Mouse (Mus musculus): ENCODE results near the gene Akap17b. TPM values are rescaled to one million over a fixed set of nuclear protein-coding genes. Genes with fewer than 3 reads are reported as not detected.
"Not testable (repeated sequence)": the region's sequence is repeated elsewhere in the genome, so short reads cannot be mapped to it uniquely, and the experiment has no call there.

Gene Akap17b
- polyA plus RNA-seq, 1 experiment = 0.32 TPM

DNA sequence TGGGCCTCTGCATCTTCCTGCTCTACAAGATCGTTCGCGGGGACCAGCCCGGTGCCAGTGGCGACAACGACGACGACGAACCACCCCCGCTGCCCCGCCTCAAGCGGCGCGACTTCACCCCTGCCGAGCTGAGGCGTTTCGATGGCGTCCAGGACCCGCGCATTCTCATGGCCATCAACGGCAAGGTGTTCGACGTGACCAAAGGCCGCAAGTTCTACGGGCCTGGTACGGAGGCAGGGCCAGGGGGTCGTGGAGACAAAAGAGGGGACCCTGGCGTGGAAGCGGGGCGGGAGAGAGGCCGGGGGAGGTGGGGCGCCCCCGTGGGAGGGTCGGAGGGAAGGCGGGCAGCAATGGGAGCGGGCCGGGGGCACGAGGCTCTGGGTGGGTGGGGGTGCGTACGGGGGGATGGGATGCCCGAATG, 46.8 kb downstream of the Akap17b start:
- TF ChIP-seq USF1 (IDR thresholded peaks at IDR 0.05; ENCODE audit: low read depth) (no peak), TCF3 (IDR thresholded peaks at IDR 0.05; ENCODE audit: insufficient read length, low read depth) (no peak), E2F4 (IDR thresholded peaks at IDR 0.05; ENCODE audit: insufficient read depth) (no peak), SRF (IDR thresholded peaks at IDR 0.05; ENCODE audit: control insufficient read depth, insufficient read length, low read depth) (no peak)
- H3K79me2 ChIP-seq (ENCODE audit: control insufficient read depth, insufficient read depth) = no peaks in the 10 kb centered on the region
- H3K36me3 ChIP-seq (ENCODE audit: control insufficient read depth, insufficient read depth) = no peaks in the 10 kb centered on the region
- no peaks in the 10 kb centered on the region for H3K27me3 ChIP-seq (ENCODE audit: control insufficient read depth, insufficient read depth, insufficient read length)
- no peak overlapping the region for H3K4me2 ChIP-seq (ENCODE audit: low read depth)
- H3K4me3 ChIP-seq = peak overlapping the region; percentile 63
- H3ac ChIP-seq (ENCODE audit: control insufficient read depth, insufficient read length) = peak overlapping the region; percentile 17

DNA sequence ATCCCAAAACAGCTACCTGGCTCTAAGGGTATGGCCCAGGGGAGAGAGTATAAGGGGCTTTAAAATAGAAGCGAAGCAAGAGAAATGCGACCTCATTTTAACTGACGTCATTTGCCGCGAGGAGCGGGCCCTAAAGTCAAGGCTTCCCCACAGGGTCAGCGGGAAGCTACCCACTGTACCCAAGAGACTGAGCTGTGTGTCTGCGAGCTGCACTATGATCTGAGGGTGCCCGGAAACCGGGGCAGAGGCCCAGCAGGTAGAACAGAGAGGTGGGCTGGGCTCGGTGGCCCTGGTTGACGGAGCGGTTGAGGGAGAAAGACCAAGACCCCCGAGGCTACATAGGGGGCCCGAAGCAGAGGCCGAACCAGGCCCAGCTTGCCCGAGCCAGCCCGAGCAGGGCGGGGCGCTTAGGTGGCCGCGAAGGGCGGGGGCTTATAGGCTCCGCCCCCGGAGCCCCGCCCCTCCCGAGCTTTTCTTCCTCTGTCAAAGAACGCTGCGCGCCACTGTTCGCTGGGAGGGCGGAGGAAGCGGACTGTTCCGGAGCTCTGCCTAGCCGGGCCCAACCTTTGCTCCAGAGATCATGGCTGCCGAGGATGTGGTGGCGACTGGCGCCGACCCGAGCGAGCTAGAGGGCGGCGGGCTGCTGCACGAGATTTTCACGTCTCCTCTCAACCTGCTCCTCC, 47.3 kb downstream of the Akap17b start, which contains the start of gene Pgrmc1:
Gene Pgrmc1, plus strand, starts transcription at position 500 of the 683 bp plus-strand sequence.
- H3K27me3 ChIP-seq (ENCODE audit: control insufficient read depth, insufficient read depth, insufficient read length) = no peaks in the 10 kb centered on the region
- no peaks in the 10 kb centered on the region for H3K36me3 ChIP-seq (ENCODE audit: control insufficient read depth, insufficient read depth)
- peak within 1 kb of the TSS; percentile 67 for H3K4me2 ChIP-seq (ENCODE audit: low read depth)
- H3K79me2 ChIP-seq (ENCODE audit: control insufficient read depth, insufficient read depth) = no peaks in the 10 kb centered on the region
- H3K4me3 ChIP-seq = peak within 1 kb of the TSS; percentile 63
- peak within 1 kb of the TSS; percentile 17 for H3ac ChIP-seq (ENCODE audit: control insufficient read depth, insufficient read length)
- TF ChIP-seq CEBPB (IDR thresholded peaks at IDR 0.05; ENCODE audit: insufficient read depth, poor library complexity, severe bottlenecking) = no peak
- TF ChIP-seq POLR2A (IDR thresholded peaks at IDR 0.05; ENCODE audit: insufficient read length, low read depth) = peak; percentile 96
- TF ChIP-seq REST (IDR thresholded peaks at IDR 0.05; ENCODE audit: insufficient read depth, insufficient read length) = no peak
- no peak for TF ChIP-seq MAX (IDR thresholded peaks at IDR 0.05; ENCODE audit: low read depth)
- no peak for TF ChIP-seq MYOD1 (IDR thresholded peaks at IDR 0.05; ENCODE audit: control insufficient read depth in 1 of 3, insufficient read length in 2 of 3, low read depth in 2 of 3)
- TF ChIP-seq E2F4 (IDR thresholded peaks at IDR 0.05; ENCODE audit: insufficient read depth) = peak; percentile 13
- TF ChIP-seq POLR2AphosphoS2 (IDR thresholded peaks at IDR 0.05; ENCODE audit: insufficient read length, low read depth) = peak; percentile 93

DNA sequence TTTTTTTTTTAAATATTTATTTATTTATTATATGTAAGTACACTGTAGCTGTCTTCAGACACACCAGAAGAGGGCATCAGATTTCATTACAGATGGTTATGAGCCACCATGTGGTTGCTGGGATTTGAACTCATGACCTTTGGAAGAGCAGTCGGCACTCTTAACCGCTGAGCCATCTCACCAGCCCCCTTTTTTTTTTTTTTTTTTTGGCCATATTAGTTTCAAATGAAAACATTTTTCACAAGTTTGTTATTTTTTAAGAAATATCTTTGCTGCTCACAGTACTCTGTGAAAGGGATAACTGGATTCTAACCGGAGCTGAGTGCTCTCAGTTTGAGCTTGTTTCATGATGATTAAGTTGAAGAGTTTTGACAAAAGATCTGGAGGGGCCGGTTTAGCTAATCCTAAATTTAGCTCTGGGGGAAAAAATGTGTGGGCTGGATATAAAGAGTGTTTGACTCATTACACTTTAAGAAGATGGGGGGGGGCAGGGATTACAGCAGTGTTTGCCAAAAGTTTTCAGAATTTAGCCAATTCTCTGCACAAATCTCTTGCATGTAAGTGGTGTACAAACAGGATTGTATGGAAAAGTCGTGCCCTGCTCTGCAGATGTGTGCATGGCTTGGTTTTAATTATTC, 48.6 kb downstream of the Akap17b start:
- not testable (repeated sequence) for H3ac ChIP-seq (ENCODE audit: control insufficient read depth, insufficient read length); H3K4me2 ChIP-seq (ENCODE audit: low read depth)

DNA sequence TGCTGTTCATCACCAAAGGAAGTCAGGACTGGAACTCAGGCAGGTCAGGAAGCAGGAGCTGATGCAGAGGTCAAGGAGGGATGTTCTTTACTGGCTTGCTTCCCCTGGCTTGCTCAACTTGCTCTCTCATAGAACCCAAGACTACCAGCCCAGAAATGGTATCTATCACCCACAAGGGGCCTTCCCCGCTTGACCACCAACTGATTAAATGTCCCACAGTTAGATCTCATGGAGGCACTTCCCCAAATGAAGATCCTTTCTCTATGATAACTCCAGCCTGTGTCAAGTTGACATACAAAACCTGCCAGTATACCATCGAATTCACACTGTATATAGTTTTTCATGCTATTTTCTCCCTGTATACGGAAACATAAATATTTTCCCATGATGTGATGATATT, 49.9 kb downstream of the Akap17b start:
- no peak overlapping the region for H3ac ChIP-seq (ENCODE audit: control insufficient read depth, insufficient read length)
- H3K79me2 ChIP-seq (ENCODE audit: control insufficient read depth, insufficient read depth) = no peaks in the 10 kb centered on the region
- no peak overlapping the region for H3K4me2 ChIP-seq (ENCODE audit: low read depth)
- TF ChIP-seq MYOG (IDR thresholded peaks at IDR 0.05; ENCODE audit: control insufficient read depth in 1 of 3, insufficient read depth in 1 of 3, insufficient read length in 2 of 3, low read depth in 2 of 3) (no peak), POLR2A (IDR thresholded peaks at IDR 0.05; ENCODE audit: insufficient read length, low read depth) (no peak), TCF12 (IDR thresholded peaks at IDR 0.05; ENCODE audit: insufficient read depth, poor library complexity, severe bottlenecking) (no peak), MAX (IDR thresholded peaks at IDR 0.05; ENCODE audit: low read depth) (no peak), E2F4 (IDR thresholded peaks at IDR 0.05; ENCODE audit: insufficient read depth) (no peak), USF1 (IDR thresholded peaks at IDR 0.05; ENCODE audit: low read depth) (no peak), POLR2AphosphoS2 (IDR thresholded peaks at IDR 0.05; ENCODE audit: insufficient read length, low read depth) (no peak), SRF (IDR thresholded peaks at IDR 0.05; ENCODE audit: control insufficient read depth, insufficient read length, low read depth) (no peak), CEBPB (IDR thresholded peaks at IDR 0.05; ENCODE audit: insufficient read depth, poor library complexity, severe bottlenecking) (no peak)
- H3K27me3 ChIP-seq (ENCODE audit: control insufficient read depth, insufficient read depth, insufficient read length) = no peaks in the 10 kb centered on the region
- H3K4me3 ChIP-seq = no peak overlapping the region
- H3K36me3 ChIP-seq (ENCODE audit: control insufficient read depth, insufficient read depth) = no peaks in the 10 kb centered on the region

More for the DNA sequence above, 48.6 kb downstream of the Akap17b start:
- H3K36me3 ChIP-seq (ENCODE audit: control insufficient read depth, insufficient read depth); H3K27me3 ChIP-seq (ENCODE audit: control insufficient read depth, insufficient read depth, insufficient read length); H3K4me3 ChIP-seq; H3K79me2 ChIP-seq (ENCODE audit: control insufficient read depth, insufficient read depth): not testable (repeated sequence)

DNA sequence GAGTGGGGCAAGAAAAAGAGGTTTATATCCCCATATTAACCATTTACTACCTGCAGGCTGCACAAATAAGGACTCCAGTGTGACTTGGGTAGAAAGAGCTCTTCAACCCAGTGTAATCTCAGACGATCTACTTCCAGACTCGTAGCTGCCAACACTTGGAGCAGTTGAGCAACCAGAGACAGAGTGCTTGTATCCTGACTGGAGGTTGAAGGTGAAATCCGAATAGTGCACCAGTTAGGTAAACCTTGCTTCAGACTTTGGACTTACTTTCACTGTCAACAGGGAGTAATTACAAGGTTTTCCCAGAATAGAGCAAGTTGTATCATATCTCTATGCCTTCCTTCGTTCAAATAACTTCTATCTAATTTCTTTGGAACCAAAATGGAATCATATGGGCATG, 53.7 kb downstream of the Akap17b start:
- Histone ChIP-seq H3K4me3 (no peak overlapping the region), H3K27me3 (ENCODE audit: control insufficient read depth, insufficient read depth, insufficient read length) (no peaks in the 10 kb centered on the region), H3K36me3 (ENCODE audit: control insufficient read depth, insufficient read depth) (no peaks in the 10 kb centered on the region), H3K79me2 (ENCODE audit: control insufficient read depth, insufficient read depth) (no peaks in the 10 kb centered on the region), H3K4me2 (ENCODE audit: low read depth) (no peak overlapping the region), H3ac (ENCODE audit: control insufficient read depth, insufficient read length) (no peak overlapping the region)
- TF ChIP-seq MAX (IDR thresholded peaks at IDR 0.05; ENCODE audit: low read depth) (no peak), E2F4 (IDR thresholded peaks at IDR 0.05; ENCODE audit: insufficient read depth) (no peak), MYOG (IDR thresholded peaks at IDR 0.05; ENCODE audit: control insufficient read depth in 1 of 3, insufficient read depth in 1 of 3, insufficient read length in 2 of 3, low read depth in 2 of 3) (no peak), MYOD1 (IDR thresholded peaks at IDR 0.05; ENCODE audit: control insufficient read depth in 1 of 3, insufficient read length in 2 of 3, low read depth in 2 of 3) (no peak), POLR2AphosphoS2 (IDR thresholded peaks at IDR 0.05; ENCODE audit: insufficient read length, low read depth) (no peak), CEBPB (IDR thresholded peaks at IDR 0.05; ENCODE audit: insufficient read depth, poor library complexity, severe bottlenecking) (no peak), TCF12 (IDR thresholded peaks at IDR 0.05; ENCODE audit: insufficient read depth, poor library complexity, severe bottlenecking) (no peak), TCF3 (IDR thresholded peaks at IDR 0.05; ENCODE audit: insufficient read length, low read depth) (no peak), POLR2A (IDR thresholded peaks at IDR 0.05; ENCODE audit: insufficient read length, low read depth) (no peak), SRF (IDR thresholded peaks at IDR 0.05; ENCODE audit: control insufficient read depth, insufficient read length, low read depth) (no peak), USF1 (IDR thresholded peaks at IDR 0.05; ENCODE audit: low read depth) (no peak), REST (IDR thresholded peaks at IDR 0.05; ENCODE audit: insufficient read depth, insufficient read length) (no peak)
